Mouse (Mus musculus): Measurements from ENCODE around the gene Ssu2. TPM values are rescaled to one million over a fixed set of nuclear protein-coding genes. Genes with fewer than 3 reads are reported as not detected.

The Ssu2 gene
- not detected in 2 replicates for total RNA-seq (2014; rRNA removed)
- not detected in 2 replicates for polyA plus RNA-seq (2012; rRNA removed)

- 70% methylated on average over 9 of the region's 9 CpGs for WGBS
- H3K27ac ChIP-seq (replicated peaks; ENCODE audit: insufficient read depth, low read depth, low read length), result no peak within 1 kb of the TSS
Measured at GRCm38 (mm10) chr6:112387947-112388346, at the start of gene Ssu2. Gene Ssu2, minus strand, starts transcription at chr6:112388023.

DNA sequence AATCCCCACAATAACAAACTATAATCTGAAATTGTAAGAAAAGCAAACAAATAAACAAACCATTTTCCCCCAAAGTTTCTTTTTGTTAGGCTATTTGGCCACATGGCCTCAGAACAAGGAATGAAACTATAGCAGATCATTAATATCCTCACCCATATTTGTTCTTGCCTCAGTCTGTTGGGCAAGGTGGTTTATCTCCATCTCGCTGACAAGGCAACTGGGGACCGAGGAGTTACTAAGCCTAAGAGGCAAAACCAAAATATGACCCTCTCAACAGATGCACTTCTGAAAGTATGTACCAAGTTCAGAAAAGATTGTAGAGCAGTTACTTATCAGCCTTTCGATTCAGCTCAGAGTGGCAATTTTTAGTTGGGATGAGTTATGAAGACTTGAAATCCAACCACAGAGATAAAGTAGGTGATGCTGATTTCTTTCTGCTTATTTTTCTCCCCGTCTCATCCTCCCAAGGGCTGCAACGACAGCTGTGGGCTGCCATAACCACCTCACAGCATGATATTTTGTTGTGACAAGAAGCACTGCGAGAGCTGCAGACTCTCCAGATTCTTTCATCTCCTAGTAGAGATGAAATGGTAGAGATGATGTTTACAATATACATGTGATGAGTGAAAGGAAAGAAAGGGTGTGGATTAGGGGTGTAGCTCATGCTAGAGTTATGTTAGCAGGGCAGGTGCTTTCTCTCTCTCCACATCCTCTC lies 38.4 kb upstream of the Ssu2 start:
- no peak overlapping the region for H3K9ac ChIP-seq (ENCODE audit: low read depth, low read length)
- H3K4me3 ChIP-seq (ENCODE audit: insufficient read depth, low read depth, low read length), result no peak overlapping the region
- TF ChIP-seq POLR2A (IDR thresholded peaks at IDR 0.05; ENCODE audit: extremely low read depth, insufficient read depth, low read length) (no peak), CTCF (IDR thresholded peaks at IDR 0.05; ENCODE audit: low read depth, low read length) (no peak)
- no peaks in the 10 kb centered on the region for H3K4me1 ChIP-seq (ENCODE audit: control insufficient read depth, insufficient read depth, low read length)
- whole genome bisulfite sequencing, result 72% methylated on average over 6 of the region's 6 CpGs
- DNase-seq (ENCODE audit: extremely low read depth, low read depth, low spot score), result no peak
- H3K79me2 ChIP-seq (ENCODE audit: control insufficient read depth, insufficient read depth, low read length), result no peaks in the 10 kb centered on the region
- H3K27ac ChIP-seq (replicated peaks; ENCODE audit: insufficient read depth, low read depth, low read length), result no peak overlapping the region
- H3K27me3 ChIP-seq (ENCODE audit: control insufficient read depth, insufficient read depth, low read length), result no peaks in the 10 kb centered on the region
- no peaks in the 10 kb centered on the region for H3K36me3 ChIP-seq (ENCODE audit: control insufficient read depth, insufficient read depth, low read length)

More at GRCm38 (mm10) chr6:112387947-112388346, at the start of gene Ssu2:
- TF ChIP-seq POLR2A (IDR thresholded peaks at IDR 0.05; ENCODE audit: extremely low read depth, insufficient read depth, low read length) (no peak), CTCF (IDR thresholded peaks at IDR 0.05; ENCODE audit: low read depth, low read length) (no peak)
- Histone ChIP-seq H3K9ac (ENCODE audit: low read depth, low read length) (no peak within 1 kb of the TSS), H3K36me3 (ENCODE audit: control insufficient read depth, insufficient read depth, low read length) (no peaks in the 10 kb centered on the region), H3K27me3 (ENCODE audit: control insufficient read depth, insufficient read depth, low read length) (no peaks in the 10 kb centered on the region), H3K4me1 (ENCODE audit: control insufficient read depth, insufficient read depth, low read length) (no peaks in the 10 kb centered on the region), H3K79me2 (ENCODE audit: control insufficient read depth, insufficient read depth, low read length) (no peaks in the 10 kb centered on the region), H3K4me3 (ENCODE audit: insufficient read depth, low read depth, low read length) (no peak within 1 kb of the TSS)
- no peak for DNase-seq (ENCODE audit: extremely low read depth, low read depth, low spot score)

- DNase-seq (ENCODE audit: extremely low read depth, low read depth, low spot score), result peak; percentile 3
- 72% methylated on average over 8 of the region's 8 CpGs for WGBS
Measured at GRCm38 (mm10) chr6:112423746-112424501, 36.1 kb upstream of the Ssu2 start.

GRCm38 (mm10) chr6:112420883-112421282 lies 33.1 kb upstream of the Ssu2 start:
- Histone ChIP-seq H3K9ac (ENCODE audit: low read depth, low read length) (no peak overlapping the region), H3K27ac (replicated peaks; ENCODE audit: insufficient read depth, low read depth, low read length) (no peak overlapping the region), H3K36me3 (ENCODE audit: control insufficient read depth, insufficient read depth, low read length) (no peaks in the 10 kb centered on the region), H3K4me1 (ENCODE audit: control insufficient read depth, insufficient read depth, low read length) (no peaks in the 10 kb centered on the region), H3K27me3 (ENCODE audit: control insufficient read depth, insufficient read depth, low read length) (no peaks in the 10 kb centered on the region), H3K79me2 (ENCODE audit: control insufficient read depth, insufficient read depth, low read length) (no peaks in the 10 kb centered on the region), H3K4me3 (ENCODE audit: insufficient read depth, low read depth, low read length) (no peak overlapping the region)
- WGBS, result 84% methylated on average over 1 of the region's 1 CpGs
- no peak for DNase-seq (ENCODE audit: extremely low read depth, low read depth, low spot score)
- TF ChIP-seq POLR2A (IDR thresholded peaks at IDR 0.05; ENCODE audit: extremely low read depth, insufficient read depth, low read length) (no peak), CTCF (IDR thresholded peaks at IDR 0.05; ENCODE audit: low read depth, low read length) (no peak)

More at GRCm38 (mm10) chr6:112423746-112424501, 36.1 kb upstream of the Ssu2 start:
- H3K9ac ChIP-seq (ENCODE audit: low read depth, low read length), result no peak overlapping the region
- H3K36me3 ChIP-seq (ENCODE audit: control insufficient read depth, insufficient read depth, low read length), result no peaks in the 10 kb centered on the region
- no peaks in the 10 kb centered on the region for H3K4me1 ChIP-seq (ENCODE audit: control insufficient read depth, insufficient read depth, low read length)
- H3K4me3 ChIP-seq (ENCODE audit: insufficient read depth, low read depth, low read length), result no peak overlapping the region
- no peaks in the 10 kb centered on the region for H3K79me2 ChIP-seq (ENCODE audit: control insufficient read depth, insufficient read depth, low read length)
- no peaks in the 10 kb centered on the region for H3K27me3 ChIP-seq (ENCODE audit: control insufficient read depth, insufficient read depth, low read length)
- TF ChIP-seq CTCF (IDR thresholded peaks at IDR 0.05; ENCODE audit: low read depth, low read length), result no peak
- TF ChIP-seq POLR2A (IDR thresholded peaks at IDR 0.05; ENCODE audit: extremely low read depth, insufficient read depth, low read length), result no peak
- no peak overlapping the region for H3K27ac ChIP-seq (replicated peaks; ENCODE audit: insufficient read depth, low read depth, low read length)

- no peak for DNase-seq (ENCODE audit: extremely low read depth, low read depth, low spot score)
Measured at GRCm38 (mm10) chr6:112419333-112419732, 31.5 kb upstream of the Ssu2 start.

More at GRCm38 (mm10) chr6:112419333-112419732, 31.5 kb upstream of the Ssu2 start:
- TF ChIP-seq POLR2A (IDR thresholded peaks at IDR 0.05; ENCODE audit: extremely low read depth, insufficient read depth, low read length) (no peak), CTCF (IDR thresholded peaks at IDR 0.05; ENCODE audit: low read depth, low read length) (no peak)
- Histone ChIP-seq H3K4me3 (ENCODE audit: insufficient read depth, low read depth, low read length) (no peak overlapping the region), H3K9ac (ENCODE audit: low read depth, low read length) (no peak overlapping the region), H3K4me1 (ENCODE audit: control insufficient read depth, insufficient read depth, low read length) (no peaks in the 10 kb centered on the region), H3K27ac (replicated peaks; ENCODE audit: insufficient read depth, low read depth, low read length) (no peak overlapping the region), H3K36me3 (ENCODE audit: control insufficient read depth, insufficient read depth, low read length) (no peaks in the 10 kb centered on the region), H3K27me3 (ENCODE audit: control insufficient read depth, insufficient read depth, low read length) (no peaks in the 10 kb centered on the region), H3K79me2 (ENCODE audit: control insufficient read depth, insufficient read depth, low read length) (no peaks in the 10 kb centered on the region)
- WGBS, result 77% methylated on average over 9 of the region's 9 CpGs
